Mouse (Mus musculus) gastrocnemius, postnatal 14 days (tissue): ENCODE data around the gene Pnp2. TPM values are rescaled to one million over a fixed set of nuclear protein-coding genes. Genes with fewer than 3 reads are reported as not detected.
"Not testable (repeated sequence)": the region's sequence is repeated elsewhere in the genome, so short reads cannot be mapped to it uniquely, and the experiment has no call there.

Experiments used
- DNase-seq: peaks from one replicate; pipeline ENCODE4 v3.0.0; 2021; ENCODE audit warnings: mixed read lengths
- intact Hi-C: fragments of 180-260 bp; cut with DNase I; formaldehyde crosslinking; loops from one replicate; pipeline ENCODE4 v1.15.1; 2025; ENCODE audit warnings: low total_unique reads
- long read RNA-seq, 2 experiments: library from polyadenylated mRNA; stranded (forward); transcript quantifications; one replicate each; pipeline ENCODE4 v2.0.0; 2021
- total RNA-seq, 2 experiments: library from RNA; stranded (reverse); gene quantifications; 2 replicates each; pipeline ENCODE4 v1.2.3; 2021

Pnp2 gene
- under 1 TPM; 0.29 to 0.49 TPM for total RNA-seq
- long read RNA-seq, experiment 1: 0 reads
- long read RNA-seq, experiment 2: 0 reads

- peak; percentile 41 for DNase-seq
Measured at GRCm38 (mm10) chr14:50955942-50956508, at the start of gene Pnp2. Pnp2 (plus strand) TSS chr14:50955992.

GRCm38 (mm10) chr14:50908126-50908525 is 47.7 kb upstream of the Pnp2 start:
- intact Hi-C loops: no loop called here
- DNase-seq: no peak

More at GRCm38 (mm10) chr14:50955942-50956508, at the start of gene Pnp2:
- intact Hi-C loops: not testable (repeated sequence)

- intact Hi-C loops: no loop called here
- no peak for DNase-seq
Measured at GRCm38 (mm10) chr14:50911356-50911755, 44.4 kb upstream of the Pnp2 start.

GRCm38 (mm10) chr14:50923437-50923836 is 32.4 kb upstream of the Pnp2 start:
- DNase-seq, intact Hi-C loops: not testable (repeated sequence)

GRCm38 (mm10) chr14:50924281-50925064 is 31.3 kb upstream of the Pnp2 start, which contains the start of the genes Osgep and Apex1:
Osgep (minus strand) TSS chr14:50924893.
Apex1 (plus strand) TSS chr14:50924968.
- DNase-seq: peak; percentile 95
- intact Hi-C loops: no loop called here

- intact Hi-C loops: no loop called here
- DNase-seq: no peak
Measured at GRCm38 (mm10) chr14:50925111-50925920, 30.5 kb upstream of the Pnp2 start.

- DNase-seq: no peak
- intact Hi-C loops: no loop called here
Measured at GRCm38 (mm10) chr14:50927366-50927765, 28.4 kb upstream of the Pnp2 start.

- intact Hi-C loops: loop anchor here (5.0 kb wide), 1 partner anchor 128 kb away; no protein-coding TSS in a partner anchor
- peak; percentile 6 for DNase-seq
Measured at GRCm38 (mm10) chr14:50929951-50930350, 25.8 kb upstream of the Pnp2 start.

GRCm38 (mm10) chr14:50930377-50930753 is 25.4 kb upstream of the Pnp2 start:
- peak; percentile 53 for DNase-seq

GRCm38 (mm10) chr14:50930754-50931492 is 24.9 kb upstream of the Pnp2 start, which contains the start of the genes Pip4p1 and Pnp:
Pip4p1 (minus strand) TSS chr14:50930856.
Pnp (plus strand) TSS chr14:50931082.
- peak; percentile 99 for DNase-seq
- intact Hi-C loops: loop anchor here (5.0 kb wide), 1 partner anchor 129 kb away; no protein-coding TSS in a partner anchor

More at GRCm38 (mm10) chr14:50930377-50930753, 25.4 kb upstream of the Pnp2 start:
- intact Hi-C loops: loop anchor here (5.0 kb wide), 1 partner anchor 128 kb away; no protein-coding TSS in a partner anchor

GRCm38 (mm10) chr14:50931493-50932020 is 24.2 kb upstream of the Pnp2 start:
- intact Hi-C loops: loop anchor here (5.0 kb wide), 1 partner anchor 129 kb away; no protein-coding TSS in a partner anchor
- DNase-seq: no peak

GRCm38 (mm10) chr14:50936649-50937048 is 19.1 kb upstream of the Pnp2 start:
- intact Hi-C loops: no loop called here
- DNase-seq: no peak

- intact Hi-C loops: no loop called here
- no peak for DNase-seq
Measured at GRCm38 (mm10) chr14:50938119-50938908, 17.5 kb upstream of the Pnp2 start.

- DNase-seq: no peak
- intact Hi-C loops: no loop called here
Measured at GRCm38 (mm10) chr14:50938940-50939339, 16.9 kb upstream of the Pnp2 start.

- peak; percentile 95 for DNase-seq
- intact Hi-C loops: no loop called here
Measured at GRCm38 (mm10) chr14:50943932-50944667, 11.7 kb upstream of the Pnp2 start, which contains the start of gene Gm49342. Gm49342 (plus strand) TSS chr14:50944517.

- intact Hi-C loops, DNase-seq: not testable (repeated sequence)
Measured at GRCm38 (mm10) chr14:50944668-50945033, 11.1 kb upstream of the Pnp2 start.

- DNase-seq, intact Hi-C loops: not testable (repeated sequence)
Measured at GRCm38 (mm10) chr14:50945081-50945480, 10.7 kb upstream of the Pnp2 start.
